Mouse (Mus musculus) olfactory bulb, adult 2 months (tissue): Measurements from ENCODE around the gene Lgals3bp. TPM values are rescaled to one million over a fixed set of nuclear protein-coding genes. Genes with fewer than 3 reads are reported as not detected.

ENCODE experiments used
- H3K27ac ChIP-seq: fragments of 200-500 bp; 2 replicates; pipeline ENCODE4 v1.5.1; 2012; ENCODE audit warnings: low read depth, low read length; ENCODE audit not compliant: insufficient read depth
- H3K4me1 ChIP-seq: fragments of 200-500 bp; 2 replicates; pipeline ENCODE4 v1.6.1; 2012; ENCODE audit warnings: low read length; ENCODE audit not compliant: control insufficient read depth, insufficient read depth
- H3K4me3 ChIP-seq: fragments of 200-500 bp; 2 replicates; pipeline ENCODE4 v1.5.1; 2012; ENCODE audit warnings: mild to moderate bottlenecking, low read depth, low read length, moderate library complexity; ENCODE audit not compliant: insufficient read depth
- CTCF ChIP-seq: fragments of 200-500 bp; IDR thresholded peaks from 2 replicates; pipeline ENCODE4 v1.5.1; 2012; ENCODE audit warnings: low read depth, mild to moderate bottlenecking, low read length, moderate library complexity; ENCODE audit not compliant: insufficient read depth
- POLR2A ChIP-seq: fragments of 200-500 bp; IDR thresholded peaks from 2 replicates; pipeline ENCODE4 v1.6.1; 2012; ENCODE audit warnings: mild to moderate bottlenecking, low read depth, low read length, moderate library complexity; ENCODE audit not compliant: insufficient read depth
- WGBS: fragments of 180-500 bp; shearing (Covaris S2); methylation state at CpG from one replicate; pipeline ENCODE4 v1.1.7; 2018; 5-methylcytosine and 5-hydroxymethylcytosine counted together
- polyA plus RNA-seq: library from polyadenylated mRNA; stranded (reverse); fragments of >200 nt; gene quantifications from 2 replicates; pipeline ENCODE4 v1.2.4, GENCODE M21; 2012; ENCODE audit warnings: low replicate concordance; ENCODE audit not compliant: missing spikeins, insufficient read depth, insufficient read length

Gene Lgals3bp
- polyA plus RNA-seq, 1 experiment = not detected

- no peak overlapping the region for H3K27ac ChIP-seq
- TF ChIP-seq CTCF (no peak), POLR2A (no peak)
- H3K4me1 ChIP-seq = peaks cover 40% of the 10 kb centered on the region
- no peak overlapping the region for H3K4me3 ChIP-seq
- WGBS = 91% methylated on average over 2 of the region's 2 CpGs
Observed at GRCm38 (mm10) chr11:118347391-118347790, 54.5 kb downstream of the Lgals3bp start.

DNA sequence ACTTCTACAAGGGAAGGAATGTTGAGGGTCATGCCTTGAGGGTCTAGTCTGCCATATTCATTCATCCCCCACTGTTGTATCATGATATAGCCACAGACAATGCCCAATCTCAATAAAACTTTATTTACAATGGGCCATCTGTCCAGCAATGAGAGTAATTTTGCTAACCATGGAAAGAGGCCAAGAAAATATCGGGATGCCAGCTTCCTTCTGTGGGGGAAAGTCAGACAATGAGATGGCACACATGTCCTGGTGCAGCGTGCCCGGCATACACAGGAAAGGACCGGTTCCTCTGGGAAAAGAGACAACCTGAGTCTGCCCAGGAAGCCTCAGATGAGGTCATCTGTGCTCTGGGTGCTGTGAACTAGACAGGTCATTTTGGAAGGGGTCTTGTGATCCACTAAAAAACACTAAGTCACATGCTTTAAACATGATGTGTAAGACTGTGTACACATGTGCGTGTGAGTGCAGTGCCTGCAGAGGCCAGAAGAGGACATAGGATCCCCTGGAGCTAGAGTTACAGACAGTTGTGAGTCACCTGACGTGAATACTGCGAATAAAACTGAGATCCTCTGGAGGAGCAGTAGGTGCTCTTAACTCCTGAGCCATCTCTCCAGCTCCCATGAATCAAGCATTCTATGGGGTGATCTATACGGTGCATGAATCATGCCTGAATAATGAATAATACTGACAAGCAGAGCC lies 55.3 kb downstream of the Lgals3bp start:
- 75% methylated on average over 8 of the region's 8 CpGs for WGBS
- peaks cover 47% of the 10 kb centered on the region for H3K4me1 ChIP-seq
- no peak for TF ChIP-seq CTCF
- no peak for TF ChIP-seq POLR2A
- no peak overlapping the region for H3K4me3 ChIP-seq
- no peak overlapping the region for H3K27ac ChIP-seq

- no peak overlapping the region for H3K4me3 ChIP-seq
- no peak for TF ChIP-seq CTCF
- 60% methylated on average over 4 of the region's 4 CpGs for WGBS
- peaks cover 51% of the 10 kb centered on the region for H3K4me1 ChIP-seq
- H3K27ac ChIP-seq = peak overlapping the region; percentile 51; the same call in 1 of the 2 replicates
Observed at GRCm38 (mm10) chr11:118345693-118346092, 56.2 kb downstream of the Lgals3bp start.

GRCm38 (mm10) chr11:118343629-118344028 lies 58.3 kb downstream of the Lgals3bp start:
- Histone ChIP-seq H3K4me3 (no peak overlapping the region), H3K4me1 (peaks cover 51% of the 10 kb centered on the region), H3K27ac (no peak overlapping the region)
- 71% methylated on average over 2 of the region's 2 CpGs for WGBS
- TF ChIP-seq CTCF (no peak), POLR2A (no peak)

Other genes starting within 250 kb of the Lgals3bp start
- not detected in 2 replicates for gene Cyth1, start 153.5 kb downstream of the Lgals3bp start, polyA plus RNA-seq
- gene Usp36, start 111.8 kb downstream of the Lgals3bp start, polyA plus RNA-seq = not detected in 2 replicates
- gene Cep295nl, start 59.6 kb downstream of the Lgals3bp start, polyA plus RNA-seq = not detected in 2 replicates
- 247 and 441 TPM in 2 replicates for gene Timp2, start 46.4 kb downstream of the Lgals3bp start, polyA plus RNA-seq
- gene Cant1, start 17.0 kb upstream of the Lgals3bp start, polyA plus RNA-seq = not detected in 2 replicates
- gene C1qtnf1, start 26.1 kb upstream of the Lgals3bp start, polyA plus RNA-seq = not detected in 2 replicates
- gene Engase, start 74.7 kb upstream of the Lgals3bp start, polyA plus RNA-seq = not detected in 2 replicates